Mouse (Mus musculus) heart, postnatal 0 days (tissue): ENCODE measurements around the gene Nradd. TPM values are rescaled to one million over a fixed set of nuclear protein-coding genes. Genes with fewer than 3 reads are reported as not detected.

Experiments used
- ATAC-seq: fragments of 200-750 bp; cut with Nextera tagmentation; 2 replicates; pipeline ENCODE4 v1.8.0; 2017; ENCODE audit warnings: low read depth, moderate number of reproducible peaks, moderate library complexity; ENCODE audit not compliant: insufficient read depth
- DNase-seq: peaks from one replicate; pipeline ENCODE4 v3.0.0-alpha.2; 2016; ENCODE audit warnings: low spot score
- H3K27ac ChIP-seq: fragments of 300-500 bp; sonication (generic); 2 replicates; pipeline ENCODE4 v1.5.1; 2014; ENCODE audit warnings: low read depth, mild to moderate bottlenecking
- H3K27me3 ChIP-seq: fragments of 300-500 bp; sonication (generic); 2 replicates; pipeline ENCODE4 v1.6.1; 2014; ENCODE audit warnings: low read length, mixed read lengths; ENCODE audit not compliant: control insufficient read depth, insufficient read depth
- H3K36me3 ChIP-seq: fragments of 300-500 bp; sonication (generic); replicated peaks from 2 replicates; pipeline ENCODE4 v1.6.1; 2014; ENCODE audit warnings: low read length, mixed read lengths; ENCODE audit not compliant: control insufficient read depth, insufficient read depth
- H3K4me1 ChIP-seq: fragments of 300-500 bp; sonication (generic); 2 replicates; pipeline ENCODE4 v1.6.1; 2014; ENCODE audit warnings: antibody characterized with exemption; ENCODE audit not compliant: control insufficient read depth, insufficient read depth
- H3K4me2 ChIP-seq: fragments of 300-500 bp; sonication (generic); 2 replicates; pipeline ENCODE4 v1.6.1; 2014; ENCODE audit warnings: low read depth, mild to moderate bottlenecking, low read length, moderate library complexity
- H3K4me3 ChIP-seq: fragments of 300-500 bp; sonication (generic); 2 replicates; pipeline ENCODE4 v1.5.1; 2014; ENCODE audit warnings: low read depth, low read length
- H3K9ac ChIP-seq: fragments of 300-500 bp; sonication (generic); replicated peaks from 2 replicates; pipeline ENCODE4 v1.6.1; 2014; ENCODE audit warnings: low read depth, low read length, mixed read lengths
- H3K9me3 ChIP-seq: fragments of 300-500 bp; sonication (generic); replicated peaks from 2 replicates; pipeline ENCODE4 v1.6.1; 2016; ENCODE audit warnings: low read length; ENCODE audit not compliant: control insufficient read depth
- CTCF ChIP-seq: IDR thresholded peaks from 2 replicates; pipeline ENCODE4 v1.5.1; 2016; ENCODE audit warnings: antibody characterized with exemption, control low read depth, low read depth
- EP300 ChIP-seq: IDR thresholded peaks from 2 replicates; pipeline ENCODE4 v1.6.1; 2016; ENCODE audit warnings: antibody characterized with exemption, low read depth
- WGBS: fragments of 180-500 bp; shearing (Covaris S2); extraction: QIAGEN DNeasy Blood & Tissue Kit; methylation state at CpG from one replicate; pipeline ENCODE4 v1.1.7; 2014; 5-methylcytosine and 5-hydroxymethylcytosine counted together
- polyA plus RNA-seq: library from polyadenylated mRNA; unstranded; fragments of >200 nt; fragmentation: Nextera tagmentation; extraction: Ambion mirVana; gene quantifications from 2 replicates; pipeline ENCODE4 v1.2.1, GENCODE M21; 2015
- total RNA-seq: library from RNA; depleted of rRNA; stranded (reverse); fragments of >200 nt; gene quantifications from 2 replicates; pipeline ENCODE4 v1.2.3, GENCODE M21; 2014; ENCODE audit warnings: low replicate concordance; rRNA removed

Gene Nradd
- total RNA-seq (7.9 and 22.8 TPM in 2 replicates), polyA plus RNA-seq (10.4 and 11.5 TPM in 2 replicates)

- peaks cover 36% of the 10 kb centered on the region for H3K36me3 ChIP-seq
- peak within 1 kb of the TSS; percentile 53 for H3K9ac ChIP-seq
- TF ChIP-seq CTCF (no peak), EP300 (no peak)
- 0 out of 2 replicates have a peak, but pooled peaks cover 4% of the 10 kb centered on the region for H3K4me1 ChIP-seq
- no peaks in the 10 kb centered on the region for H3K9me3 ChIP-seq
- H3K4me2 ChIP-seq = peak within 1 kb of the TSS; percentile 92
- H3K4me3 ChIP-seq = peak within 1 kb of the TSS; percentile 60
- 3% methylated on average over 41 of the region's 41 CpGs for WGBS
- no peaks in the 10 kb centered on the region for H3K27me3 ChIP-seq
- DNase-seq (peak; percentile 92), ATAC-seq (peak; percentile 92)
- peak within 1 kb of the TSS; percentile 84 for H3K27ac ChIP-seq
Measured at GRCm38 (mm10) chr9:110624361-110625166, at the start of gene Nradd. Nradd (minus strand) TSS chr9:110624452.

DNA sequence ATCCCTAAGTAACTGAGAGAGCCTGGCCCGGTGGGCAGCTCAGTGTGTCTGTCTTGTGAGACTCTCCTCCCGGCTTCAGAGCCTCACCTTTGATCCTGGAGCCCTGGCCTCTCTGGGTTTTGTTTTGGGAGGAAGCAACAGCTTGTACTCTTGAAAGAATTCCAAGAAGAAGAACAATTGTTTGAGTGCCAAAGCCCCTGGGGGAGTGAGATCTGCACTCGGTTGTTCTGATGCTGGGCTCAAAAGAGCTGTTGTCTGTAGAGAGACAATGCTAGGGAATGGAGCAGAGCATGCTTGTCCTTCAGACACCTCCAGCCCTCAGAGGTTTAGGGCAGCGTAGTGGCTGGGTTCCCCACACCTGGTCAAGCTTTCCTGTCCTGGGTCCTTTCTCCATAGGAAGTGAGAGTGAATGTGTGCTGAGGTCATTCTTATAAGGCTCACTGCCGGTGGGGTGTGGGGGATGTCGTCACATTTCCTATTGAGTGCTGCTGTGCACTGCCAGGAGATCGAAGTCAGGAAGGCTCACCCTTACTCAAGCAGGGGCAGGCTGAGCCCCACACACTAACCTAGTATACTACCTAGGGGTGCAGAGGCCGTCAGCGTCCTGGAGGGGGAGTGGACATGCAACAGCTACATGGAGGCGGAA, 49.0 kb upstream of the Nradd start:
- Histone ChIP-seq H3K27me3 (no peaks in the 10 kb centered on the region), H3K9me3 (no peaks in the 10 kb centered on the region), H3K4me3 (no peak overlapping the region), H3K9ac (no peak overlapping the region), H3K27ac (peak overlapping the region; percentile 74), H3K4me2 (0 out of 2 replicates have a peak overlapping the region, but pooled peaks have one; percentile 14), H3K36me3 (no peaks in the 10 kb centered on the region), H3K4me1 (peaks cover 80% of the 10 kb centered on the region)
- DNase-seq (peak; percentile 58), ATAC-seq (peak; percentile 43)
- TF ChIP-seq EP300 (no peak; the same call in 1 of the 2 replicates), CTCF (no peak)
- WGBS = 43% methylated on average over 10 of the region's 10 CpGs

GRCm38 (mm10) chr9:110672462-110673106, 48.3 kb upstream of the Nradd start:
- Histone ChIP-seq H3K4me2 (no peak overlapping the region), H3K9ac (no peak overlapping the region), H3K36me3 (no peaks in the 10 kb centered on the region), H3K4me3 (no peak overlapping the region), H3K4me1 (peaks cover 80% of the 10 kb centered on the region), H3K27me3 (no peaks in the 10 kb centered on the region), H3K9me3 (no peaks in the 10 kb centered on the region), H3K27ac (peak overlapping the region; percentile 74)
- DNase-seq = no peak
- peak; percentile 41; the same call in 1 of the 2 replicates for ATAC-seq
- peak; percentile 69 for TF ChIP-seq CTCF
- TF ChIP-seq EP300 = no peak
- WGBS = 67% methylated on average over 7 of the region's 7 CpGs

DNA sequence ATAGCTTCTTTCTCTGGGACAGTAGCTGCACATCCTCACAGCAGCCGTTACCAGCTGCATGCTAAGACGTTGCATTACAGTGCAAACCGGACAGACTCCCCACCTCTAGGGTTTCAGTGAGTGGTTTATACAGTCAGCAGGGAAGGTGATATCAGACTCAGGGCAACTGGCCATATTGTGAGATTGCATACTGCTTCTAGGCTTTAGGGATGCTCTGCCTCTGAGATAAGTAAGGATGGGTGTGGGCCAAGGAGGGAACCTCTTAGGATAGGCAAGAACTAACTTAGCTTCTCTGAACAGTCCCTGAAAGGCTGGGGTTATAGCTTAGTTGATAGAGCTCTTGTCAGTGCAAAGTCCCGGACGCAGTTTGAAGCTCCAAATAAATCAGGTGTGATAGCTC, 45.5 kb upstream of the Nradd start:
- Histone ChIP-seq H3K36me3 (no peaks in the 10 kb centered on the region), H3K27ac (peak overlapping the region; percentile 43; the same call in 1 of the 2 replicates), H3K9me3 (no peaks in the 10 kb centered on the region), H3K4me2 (no peak overlapping the region), H3K27me3 (no peaks in the 10 kb centered on the region), H3K4me1 (peaks cover 84% of the 10 kb centered on the region), H3K9ac (no peak overlapping the region), H3K4me3 (no peak overlapping the region)
- WGBS = 48% methylated on average over 5 of the region's 5 CpGs
- no peak for DNase-seq
- TF ChIP-seq CTCF (no peak), EP300 (no peak)
- no peak for ATAC-seq

- DNase-seq = no peak
- ATAC-seq = no peak
- no peak overlapping the region for H3K9ac ChIP-seq
Measured at GRCm38 (mm10) chr9:110668601-110669293, 44.5 kb upstream of the Nradd start.

More at GRCm38 (mm10) chr9:110668601-110669293, 44.5 kb upstream of the Nradd start:
- Histone ChIP-seq H3K4me2 (no peak overlapping the region), H3K27ac (peak overlapping the region; percentile 43), H3K4me3 (no peak overlapping the region), H3K36me3 (no peaks in the 10 kb centered on the region), H3K4me1 (peaks cover 84% of the 10 kb centered on the region), H3K9me3 (no peaks in the 10 kb centered on the region), H3K27me3 (no peaks in the 10 kb centered on the region)
- TF ChIP-seq EP300 = no peak
- no peak for TF ChIP-seq CTCF
- WGBS = 34% methylated on average over 6 of the region's 6 CpGs
